Mouse (Mus musculus) adipocyte (in vitro differentiated cells): ENCODE measurements around the gene Mks1.

ENCODE experiments used
- DNase-seq: peaks from one replicate; pipeline ENCODE4 v3.0.0-alpha.2; 2016; ENCODE audit warnings: low spot score

The Mks1 gene

DNA sequence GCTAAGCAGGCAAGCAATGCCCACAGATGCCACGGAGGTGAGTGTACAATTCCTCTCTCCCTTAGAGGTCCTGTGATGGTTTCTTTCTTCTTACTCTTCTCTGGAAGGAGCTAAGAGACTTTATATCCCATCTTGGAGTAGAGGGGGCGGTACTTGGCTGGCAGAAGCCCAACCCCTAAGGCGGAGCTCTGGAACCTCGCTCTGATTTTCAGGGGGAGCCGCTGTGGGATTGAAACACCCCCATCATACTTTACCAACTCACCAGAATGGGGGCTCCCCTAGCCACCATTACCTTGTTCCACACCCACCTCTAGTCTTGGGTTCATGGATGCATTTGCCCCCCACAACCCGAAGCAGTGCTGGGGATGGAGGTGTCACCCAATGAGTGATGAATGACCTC is 22.4 kb downstream of the Mks1 start, which contains the start of gene Epx:
TSS of gene Epx (minus strand) at position 101 of the 400 bp plus-strand sequence.
- no peak for DNase-seq

DNA sequence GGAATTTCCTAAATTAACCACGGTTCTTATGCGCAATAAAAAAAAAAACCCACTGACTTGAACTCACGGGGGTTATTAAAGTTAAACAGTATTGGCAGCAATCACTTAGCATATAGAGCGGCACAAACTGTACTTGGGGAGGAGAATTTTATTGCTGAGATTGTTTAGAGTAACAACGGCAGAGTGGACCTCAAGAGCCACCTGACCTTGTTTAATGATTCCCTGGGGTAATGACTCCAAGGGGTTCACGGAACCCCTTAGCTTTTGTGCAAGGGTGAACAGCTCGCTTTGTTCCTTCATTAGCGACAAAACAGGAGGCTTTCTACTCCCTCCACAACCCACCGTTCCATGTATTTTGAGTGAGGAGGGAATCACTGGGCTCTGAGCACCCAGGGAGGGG is 26.8 kb downstream of the Mks1 start:
- DNase-seq, result no peak

DNA sequence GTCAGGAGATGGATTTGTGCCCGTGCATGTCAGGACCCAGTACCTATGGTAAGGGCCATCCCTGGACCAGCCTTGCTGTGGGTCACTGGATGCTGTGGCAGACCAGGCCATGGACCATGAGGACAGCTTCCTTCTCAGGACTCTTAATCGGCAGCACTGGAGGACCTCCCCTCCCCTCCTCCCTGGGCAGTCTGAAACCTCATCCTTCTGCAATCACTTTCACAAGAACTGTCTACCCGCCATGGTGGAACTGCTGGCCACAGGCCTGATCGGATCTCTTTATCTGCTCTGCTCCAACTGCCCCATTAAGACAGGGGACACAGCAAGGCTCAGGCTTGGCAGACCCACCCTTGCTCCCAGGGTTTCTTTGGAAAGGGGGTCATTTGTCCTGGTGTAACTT is 28.7 kb downstream of the Mks1 start:
- DNase-seq, result no peak

DNA sequence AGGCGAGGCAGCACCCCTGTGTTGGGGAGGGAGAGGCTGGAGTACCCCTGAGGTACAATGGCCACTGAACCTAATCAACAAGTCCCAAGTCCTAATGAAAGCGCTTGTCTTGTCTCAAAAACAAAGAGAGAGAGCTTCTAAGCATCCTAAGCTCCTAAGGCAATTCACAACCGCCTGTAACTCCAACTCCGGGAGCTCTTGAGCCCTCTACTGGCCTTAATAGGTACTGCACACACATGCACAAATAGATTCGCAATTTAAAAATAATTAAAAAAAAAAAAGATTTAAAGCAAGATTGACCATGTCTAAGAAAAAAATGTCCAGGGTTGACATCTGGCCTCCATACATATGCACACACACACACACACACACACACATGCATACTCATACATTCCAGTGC is 30.5 kb downstream of the Mks1 start:
- no peak for DNase-seq

DNA sequence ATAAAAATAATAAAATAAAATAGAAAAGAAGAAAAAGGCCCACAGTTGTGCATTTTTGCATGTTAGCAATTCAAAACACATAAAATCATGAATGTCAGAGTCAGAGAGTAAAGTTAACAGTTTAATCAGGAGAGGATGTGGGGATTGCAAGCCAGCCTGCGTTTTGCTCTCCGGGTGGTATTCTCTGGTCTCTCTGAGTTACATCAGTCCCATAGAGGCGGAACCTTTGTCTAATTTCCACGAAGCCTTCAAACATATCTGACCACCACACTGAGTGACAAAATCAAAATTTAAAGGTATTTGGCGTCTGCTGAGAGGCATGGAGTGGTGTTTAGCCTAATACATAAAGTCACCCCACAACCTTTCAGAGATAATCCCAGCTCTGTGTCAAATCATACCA is 31.8 kb downstream of the Mks1 start:
- DNase-seq, result no peak

DNA sequence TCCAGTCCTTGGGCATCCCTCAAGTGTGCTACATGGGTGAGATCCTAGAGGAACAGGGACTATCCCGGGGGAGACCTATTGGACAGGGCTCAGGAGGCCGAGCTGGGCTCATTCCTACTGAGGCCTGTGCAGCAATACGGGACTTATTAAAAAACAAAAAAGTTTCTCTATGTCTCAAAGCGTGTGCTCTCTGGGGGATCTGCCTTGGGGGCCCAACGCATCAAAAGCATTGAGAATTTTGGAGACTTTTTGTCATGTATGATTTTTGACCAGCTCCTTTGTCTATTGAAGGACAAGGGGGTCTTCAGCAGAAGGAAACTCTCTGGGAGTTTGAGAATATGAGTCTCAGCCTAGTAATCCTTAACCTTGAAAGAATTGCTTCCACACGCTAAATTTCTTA is 39.2 kb downstream of the Mks1 start, which contains the start of gene Olfr462:
TSS of gene Olfr462 (minus strand) at position 101 of the 400 bp plus-strand sequence.
- no peak for DNase-seq

DNA sequence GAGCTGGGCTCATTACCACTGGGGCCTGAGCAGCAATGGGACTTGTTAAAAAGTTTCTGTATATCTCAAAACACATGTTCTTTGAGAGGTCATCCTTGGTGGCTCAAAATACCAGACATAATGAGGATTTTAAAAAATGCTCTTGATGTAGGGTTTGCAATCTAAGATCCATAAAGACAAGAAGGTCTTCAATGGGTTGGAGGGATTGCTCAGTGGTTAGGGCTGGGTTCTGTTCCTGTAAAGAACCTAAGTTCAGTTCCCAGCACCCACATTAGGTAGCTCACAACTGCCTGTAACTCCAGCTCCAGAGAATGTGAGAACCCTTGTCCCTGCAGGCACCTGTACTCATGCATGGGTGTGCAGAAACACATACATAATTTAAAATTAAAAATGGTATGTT is 44.3 kb downstream of the Mks1 start, which contains the start of gene Olfr463:
TSS of gene Olfr463 (minus strand) at position 101 of the 400 bp plus-strand sequence.
- DNase-seq, result no peak

DNA sequence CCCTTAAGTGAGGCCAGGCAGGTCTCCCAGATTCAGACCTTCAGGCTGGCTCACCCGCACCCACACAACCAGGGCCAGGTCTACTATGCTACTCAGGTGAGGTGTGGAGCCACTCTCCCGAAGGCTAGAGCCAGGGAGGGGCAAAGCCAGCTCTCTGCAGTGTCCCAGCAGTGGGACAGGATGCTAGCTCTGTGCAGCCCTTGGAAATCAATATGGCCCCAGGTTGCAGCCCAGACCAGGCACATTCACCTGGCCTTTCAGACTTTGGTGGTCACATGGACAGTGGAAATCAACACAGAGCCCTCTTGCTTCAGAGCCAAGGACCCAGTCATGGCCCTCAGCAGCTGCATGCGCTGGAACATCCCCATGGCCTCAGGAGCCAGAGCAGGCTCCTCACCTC is 51.3 kb downstream of the Mks1 start:
- no peak for DNase-seq
